Mouse (Mus musculus) left cerebral cortex, postnatal 25 days (tissue): ENCODE results near the gene Uri1. TPM values are rescaled to one million over a fixed set of nuclear protein-coding genes. Genes with fewer than 3 reads are reported as not detected.
A peak's percentile ranks its signal among the peaks of the same experiment; 100 is the strongest.

Experiments used
- DNase-seq, 2 experiments: peaks; one replicate each; pipeline ENCODE4 v3.0.0; 2022; ENCODE audit warnings: low spot score in 2 of 2, mixed read lengths in 1 of 2
- intact Hi-C: fragments of 180-260 bp; cut with DNase I; formaldehyde crosslinking; loops from one replicate; pipeline ENCODE4 v1.15.1; 2025
- total RNA-seq, 2 experiments: library from RNA; stranded (reverse); gene quantifications; 2 replicates each; pipeline ENCODE4 v1.2.3; 2021

Gene Uri1
- total RNA-seq: 10 to 100 TPM; 35.9 to 48.3 TPM

GRCm38 (mm10) chr7:38023451-38023850, at the start of gene Uri1:
Gene Uri1 (minus strand): TSS chr7:38023551.
- intact Hi-C loops: no loop called here
- DNase-seq: no peak

GRCm38 (mm10) chr7:38071065-38071464, 47.7 kb upstream of the Uri1 start:
- peak in 1 of 2 experiments; percentile 67 for DNase-seq
- intact Hi-C loops: loop anchor here (5.0 kb wide), 3 partner anchors 54 to 699 kb away; no protein-coding TSS in a partner anchor

- intact Hi-C loops: loop anchor here (5.0 kb wide), 3 partner anchors 53 to 698 kb away; no protein-coding TSS in a partner anchor
- DNase-seq: no peak
Observed at GRCm38 (mm10) chr7:38070663-38071062, 47.3 kb upstream of the Uri1 start.

- intact Hi-C loops: no loop called here
- no peak for DNase-seq
Observed at GRCm38 (mm10) chr7:38064431-38064830, 41.1 kb upstream of the Uri1 start.

- peak; percentile 91 to 93 for DNase-seq
Observed at GRCm38 (mm10) chr7:38061060-38061970, 38.0 kb upstream of the Uri1 start.

GRCm38 (mm10) chr7:38059636-38060330, 36.4 kb upstream of the Uri1 start:
- no peak for DNase-seq
- intact Hi-C loops: loop anchor here (2.0 kb wide), 2 partner anchors 41 to 109 kb away; no protein-coding TSS in a partner anchor

More at GRCm38 (mm10) chr7:38061060-38061970, 38.0 kb upstream of the Uri1 start:
- intact Hi-C loops: loop anchor here (1.0 to 2.0 kb wide), 4 partner anchors 13 to 107 kb away; no protein-coding TSS in a partner anchor

- DNase-seq: no peak
- intact Hi-C loops: no loop called here
Observed at GRCm38 (mm10) chr7:38059096-38059495, 35.7 kb upstream of the Uri1 start.

GRCm38 (mm10) chr7:38055996-38056395, 32.6 kb upstream of the Uri1 start:
- intact Hi-C loops: no loop called here
- peak; percentile 27 to 86 for DNase-seq

- intact Hi-C loops: no loop called here
Observed at GRCm38 (mm10) chr7:38054246-38054645, 30.9 kb upstream of the Uri1 start.

GRCm38 (mm10) chr7:38047229-38047628, 23.9 kb upstream of the Uri1 start:
- intact Hi-C loops: no loop called here
- no peak for DNase-seq

More at GRCm38 (mm10) chr7:38054246-38054645, 30.9 kb upstream of the Uri1 start:
- no peak for DNase-seq

- DNase-seq: no peak
- intact Hi-C loops: no loop called here
Observed at GRCm38 (mm10) chr7:38041244-38041643, 17.9 kb upstream of the Uri1 start.

- no peak for DNase-seq
- intact Hi-C loops: no loop called here
Observed at GRCm38 (mm10) chr7:38037586-38037985, 14.2 kb upstream of the Uri1 start.

GRCm38 (mm10) chr7:38031183-38031582, 7.8 kb upstream of the Uri1 start:
- intact Hi-C loops: no loop called here
- no peak for DNase-seq

GRCm38 (mm10) chr7:38030606-38031005, 7.3 kb upstream of the Uri1 start:
- no peak for DNase-seq
- intact Hi-C loops: no loop called here

- DNase-seq: no peak
- intact Hi-C loops: no loop called here
Observed at GRCm38 (mm10) chr7:38029986-38030385, 6.6 kb upstream of the Uri1 start.

- intact Hi-C loops: no loop called here
- no peak for DNase-seq
Observed at GRCm38 (mm10) chr7:38029083-38029482, 5.7 kb upstream of the Uri1 start.

- intact Hi-C loops: no loop called here
- no peak for DNase-seq
Observed at GRCm38 (mm10) chr7:38027940-38028600, 4.7 kb upstream of the Uri1 start.

- intact Hi-C loops: no loop called here
- DNase-seq: no peak
Observed at GRCm38 (mm10) chr7:38024839-38025238, 1.5 kb upstream of the Uri1 start.

GRCm38 (mm10) chr7:38019770-38020169, 3.6 kb downstream of the Uri1 start:
- DNase-seq: no peak
- intact Hi-C loops: loop anchor here (2.0 to 5.0 kb wide), 2 partner anchors 41 to 53 kb away; no protein-coding TSS in a partner anchor

- intact Hi-C loops: loop anchor here (2.0 to 5.0 kb wide), 2 partner anchors 41 to 53 kb away; no protein-coding TSS in a partner anchor
- peak; percentile 90 to 91 for DNase-seq
Observed at GRCm38 (mm10) chr7:38019369-38019749, 4.0 kb downstream of the Uri1 start.
